Mouse (Mus musculus) intestine, postnatal 0 days (tissue): ENCODE data around the gene Arl13b. TPM values are rescaled to one million over a fixed set of nuclear protein-coding genes. Genes with fewer than 3 reads are reported as not detected.
A peak's percentile ranks its signal among the peaks of the same experiment; 100 is the strongest.

Source experiments
- ATAC-seq: fragments of 200-750 bp; cut with Nextera tagmentation; 2 replicates; pipeline ENCODE4 v1.8.0; 2017; ENCODE audit warnings: mild to moderate bottlenecking, moderate TSS enrichment, moderate library complexity
- H3K27ac ChIP-seq: fragments of 300-500 bp; sonication (generic); 2 replicates; pipeline ENCODE4 v1.5.1; 2014; ENCODE audit warnings: mild to moderate bottlenecking, low read depth, low read length, moderate library complexity
- H3K27me3 ChIP-seq: fragments of 300-500 bp; sonication (generic); replicated peaks from 2 replicates; pipeline ENCODE4 v1.6.1; 2014; ENCODE audit warnings: low read length, mixed read lengths; ENCODE audit not compliant: control insufficient read depth, insufficient read depth
- H3K36me3 ChIP-seq: fragments of 300-500 bp; sonication (generic); 2 replicates; pipeline ENCODE4 v1.6.1; 2014; ENCODE audit warnings: mild to moderate bottlenecking, moderate library complexity; ENCODE audit not compliant: control insufficient read depth, insufficient read depth
- H3K4me1 ChIP-seq: fragments of 300-500 bp; sonication (generic); replicated peaks from 2 replicates; pipeline ENCODE4 v1.6.1; 2014; ENCODE audit warnings: antibody characterized with exemption, low read length, mixed read lengths; ENCODE audit not compliant: control insufficient read depth, insufficient read depth
- H3K4me2 ChIP-seq: fragments of 300-500 bp; sonication (generic); replicated peaks from 2 replicates; pipeline ENCODE4 v1.6.1; 2014; ENCODE audit warnings: low read depth, mild to moderate bottlenecking, moderate library complexity
- H3K4me3 ChIP-seq: fragments of 300-500 bp; sonication (generic); 2 replicates; pipeline ENCODE4 v1.5.1; 2014; ENCODE audit warnings: low read depth, low read length
- H3K9ac ChIP-seq: fragments of 300-500 bp; sonication (generic); 2 replicates; pipeline ENCODE4 v1.6.1; 2014; ENCODE audit warnings: mild to moderate bottlenecking, low read depth, low read length
- H3K9me3 ChIP-seq: fragments of 300-500 bp; sonication (generic); 2 replicates; pipeline ENCODE4 v1.6.1; 2016; ENCODE audit warnings: mixed run types; ENCODE audit not compliant: control insufficient read depth
- CTCF ChIP-seq: sonication (generic); IDR thresholded peaks from 2 replicates; pipeline ENCODE4 v1.5.1; 2016; ENCODE audit warnings: low read depth, mild to moderate bottlenecking, control low read depth, antibody characterized with exemption, moderate library complexity
- WGBS: fragments of 180-500 bp; shearing (Covaris S2); extraction: QIAGEN DNeasy Blood & Tissue Kit; methylation state at CpG from one replicate; pipeline ENCODE4 v1.1.7; 2014; 5-methylcytosine and 5-hydroxymethylcytosine counted together
- polyA plus RNA-seq: library from polyadenylated mRNA; unstranded; fragments of >200 nt; fragmentation: Nextera tagmentation; extraction: Ambion mirVana; gene quantifications from 2 replicates; pipeline ENCODE4 v1.2.1, GENCODE M21; 2015

Gene Arl13b
- polyA plus RNA-seq, 1 experiment from 2014 or later: 9.8 TPM

- peak; percentile 63 for TF ChIP-seq CTCF
- Histone ChIP-seq H3K36me3 (no peaks in the 10 kb centered on the region; the same call in 1 of the 2 replicates), H3K27me3 (no peaks in the 10 kb centered on the region), H3K4me2 (no peak overlapping the region), H3K9ac (no peak overlapping the region), H3K27ac (no peak overlapping the region), H3K9me3 (no peaks in the 10 kb centered on the region), H3K4me3 (no peak overlapping the region), H3K4me1 (peaks cover 2% of the 10 kb centered on the region; the same call in 1 of the 2 replicates)
- 54% methylated on average over 5 of the region's 5 CpGs for WGBS
- ATAC-seq: no peak
Measured at GRCm38 (mm10) chr16:62782229-62782628, 64.6 kb downstream of the Arl13b start.

- 85% methylated on average over 10 of the region's 10 CpGs for WGBS
- Histone ChIP-seq H3K9ac (no peak overlapping the region), H3K4me1 (no peaks in the 10 kb centered on the region), H3K27ac (no peak overlapping the region), H3K27me3 (no peaks in the 10 kb centered on the region), H3K4me2 (no peak overlapping the region), H3K36me3 (peaks cover 5% of the 10 kb centered on the region), H3K4me3 (no peak overlapping the region), H3K9me3 (no peaks in the 10 kb centered on the region)
- no peak for TF ChIP-seq CTCF
- ATAC-seq: no peak
Measured at GRCm38 (mm10) chr16:62778282-62778681, 68.6 kb downstream of the Arl13b start.

- Histone ChIP-seq H3K27me3 (no peaks in the 10 kb centered on the region), H3K9me3 (no peaks in the 10 kb centered on the region), H3K4me3 (no peak overlapping the region), H3K27ac (no peak overlapping the region), H3K9ac (no peak overlapping the region), H3K36me3 (peaks cover 5% of the 10 kb centered on the region), H3K4me1 (no peaks in the 10 kb centered on the region), H3K4me2 (no peak overlapping the region)
- TF ChIP-seq CTCF: no peak
- no peak for ATAC-seq
- 85% methylated on average over 11 of the region's 11 CpGs for WGBS
Measured at GRCm38 (mm10) chr16:62776034-62776433, 70.8 kb downstream of the Arl13b start.

- Histone ChIP-seq H3K27me3 (no peaks in the 10 kb centered on the region), H3K36me3 (peaks cover 12% of the 10 kb centered on the region), H3K4me1 (no peaks in the 10 kb centered on the region), H3K4me3 (no peak overlapping the region), H3K4me2 (no peak overlapping the region), H3K9me3 (no peaks in the 10 kb centered on the region), H3K27ac (no peak overlapping the region), H3K9ac (no peak overlapping the region)
- no peak for ATAC-seq
- peak; percentile 34 for TF ChIP-seq CTCF
- 85% methylated on average over 4 of the region's 4 CpGs for WGBS
Measured at GRCm38 (mm10) chr16:62773462-62773861, 73.4 kb downstream of the Arl13b start.

GRCm38 (mm10) chr16:62758340-62758739 is 88.5 kb downstream of the Arl13b start:
- no peak for TF ChIP-seq CTCF
- Histone ChIP-seq H3K4me1 (no peaks in the 10 kb centered on the region), H3K36me3 (no peaks in the 10 kb centered on the region; the same call in 1 of the 2 replicates), H3K4me3 (no peak overlapping the region), H3K27me3 (no peaks in the 10 kb centered on the region), H3K4me2 (no peak overlapping the region), H3K9me3 (no peaks in the 10 kb centered on the region), H3K9ac (no peak overlapping the region), H3K27ac (no peak overlapping the region)
- WGBS: 88% methylated on average over 2 of the region's 2 CpGs
- ATAC-seq: peak; percentile 61

GRCm38 (mm10) chr16:62755307-62755706 is 91.5 kb downstream of the Arl13b start:
- H3K9me3 ChIP-seq: no peaks in the 10 kb centered on the region
- no peak for ATAC-seq
- 63% methylated on average over 6 of the region's 6 CpGs for WGBS

GRCm38 (mm10) chr16:62753597-62753996 is 93.2 kb downstream of the Arl13b start:
- Histone ChIP-seq H3K36me3 (no peaks in the 10 kb centered on the region; the same call in 1 of the 2 replicates), H3K4me2 (no peak overlapping the region), H3K9me3 (no peaks in the 10 kb centered on the region), H3K9ac (no peak overlapping the region), H3K27me3 (no peaks in the 10 kb centered on the region), H3K4me1 (no peaks in the 10 kb centered on the region), H3K27ac (no peak overlapping the region), H3K4me3 (no peak overlapping the region)
- TF ChIP-seq CTCF: no peak
- 41% methylated on average over 1 of the region's 1 CpGs for WGBS
- ATAC-seq: no peak

More at GRCm38 (mm10) chr16:62755307-62755706, 91.5 kb downstream of the Arl13b start:
- no peaks in the 10 kb centered on the region; the same call in 1 of the 2 replicates for H3K36me3 ChIP-seq
- H3K9ac ChIP-seq: no peak overlapping the region
- no peak overlapping the region for H3K4me3 ChIP-seq
- H3K27ac ChIP-seq: no peak overlapping the region
- TF ChIP-seq CTCF: no peak
- no peaks in the 10 kb centered on the region for H3K27me3 ChIP-seq
- no peak overlapping the region for H3K4me2 ChIP-seq
- no peaks in the 10 kb centered on the region for H3K4me1 ChIP-seq
